ENCODE assay signal across 13 mouse cellular contexts in genomic region chr3:16918374-16918773, GRCm38 (mm10).
"Had no signal": no experiment of that assay in that cellular context is flagged by ENCODE, and none has a peak within 500 bp of the region (broad histone marks: within the 10 kb centered on the region; RNA-seq: fewer than 3 reads in every experiment).

No protein-coding gene starts in this region.

- ATAC-seq: lung, postnatal 0 days; midbrain, embryonic 15.5 days had no signal

- H3K36me3 ChIP-seq: limb, embryonic 10.5 days; liver, embryonic 15.5 days; midbrain, embryonic 15.5 days had no signal

- H3K9ac ChIP-seq: liver, embryonic 15.5 days; midbrain, embryonic 15.5 days had no signal

- DNase-seq: kidney, adult 11 months; kidney, postnatal 10 days; kidney, postnatal 4 days; lung, adult 2 months; lung, postnatal 36 days; right cerebral cortex, postnatal 25 days; thymus, postnatal 36 days had no signal

- H3K4me2 ChIP-seq: liver, embryonic 11.5 days; liver, embryonic 15.5 days; midbrain, embryonic 15.5 days had no signal

- H3K27me3 ChIP-seq: liver, embryonic 15.5 days; midbrain, embryonic 15.5 days had no signal

- H3K4me3 ChIP-seq: left cerebral cortex, adult 2 months; limb, embryonic 10.5 days; liver, embryonic 15.5 days; midbrain, embryonic 15.5 days had no signal

- H3K4me1 ChIP-seq: limb, embryonic 10.5 days; liver, embryonic 15.5 days had no signal

- H3K27ac ChIP-seq: left cerebral cortex, adult 2 months; limb, embryonic 10.5 days; liver, embryonic 15.5 days; midbrain, embryonic 15.5 days had no signal

- H3K9me3 ChIP-seq: limb, embryonic 10.5 days; liver, embryonic 15.5 days; midbrain, embryonic 15.5 days had no signal
